Mouse (Mus musculus) gastrocnemius, adult 8-10 months (tissue): ENCODE measurements around the gene Lrguk. TPM values are rescaled to one million over a fixed set of nuclear protein-coding genes. Genes with fewer than 3 reads are reported as not detected.

Source experiments
- DNase-seq, 2 experiments: peaks; one replicate each; pipeline ENCODE4 v3.0.0; 2022; ENCODE audit warnings: low spot score in 2 of 2
- total RNA-seq, 4 experiments: library from RNA; stranded (reverse); gene quantifications; 2 replicates each; pipeline ENCODE4 v1.2.4; 2022

The Lrguk gene
- total RNA-seq, 4 experiments from 2014 or later = not detected

GRCm38 (mm10) chr6:34174715-34175114, 145.5 kb downstream of the Lrguk start:
- DNase-seq = no peak

GRCm38 (mm10) chr6:34176111-34176863, 147.0 kb downstream of the Lrguk start:
- no peak for DNase-seq

GRCm38 (mm10) chr6:34176864-34177247, 147.6 kb downstream of the Lrguk start, which contains the start of gene Slc35b4:
Slc35b4 (minus strand) TSS chr6:34177111.
- DNase-seq = peak; percentile 85 to 92

- DNase-seq = no peak
Observed at GRCm38 (mm10) chr6:34179007-34179406, 149.8 kb downstream of the Lrguk start.

GRCm38 (mm10) chr6:34179911-34180310, 150.7 kb downstream of the Lrguk start:
- no peak for DNase-seq

- no peak for DNase-seq
Observed at GRCm38 (mm10) chr6:34181961-34182360, 152.7 kb downstream of the Lrguk start.

- DNase-seq = no peak
Observed at GRCm38 (mm10) chr6:34183326-34183725, 154.1 kb downstream of the Lrguk start.

Other genes with a start within 250 kb of the Lrguk start
- 1 to 10 TPM; 7.4 to 9.8 (median 7.7) TPM for gene Slc35b4, start 147.7 kb downstream of the Lrguk start, total RNA-seq